Mouse (Mus musculus): ENCODE data around the gene Gpr173.
"Not testable (repeated sequence)": the region's sequence is repeated elsewhere in the genome, so short reads cannot be mapped to it uniquely, and the experiment has no call there.

The Gpr173 gene

GRCm38 (mm10) chrX:152368397-152369273 lies at the start of gene Gpr173:
Gene Gpr173, minus strand, starts transcription at chrX:152368704.
- peak; percentile 51 for DNase-seq

GRCm38 (mm10) chrX:152403251-152403650 lies 34.7 kb upstream of the Gpr173 start:
- DNase-seq = no peak

GRCm38 (mm10) chrX:152400096-152400495 lies 31.6 kb upstream of the Gpr173 start:
- DNase-seq = no peak

DNA sequence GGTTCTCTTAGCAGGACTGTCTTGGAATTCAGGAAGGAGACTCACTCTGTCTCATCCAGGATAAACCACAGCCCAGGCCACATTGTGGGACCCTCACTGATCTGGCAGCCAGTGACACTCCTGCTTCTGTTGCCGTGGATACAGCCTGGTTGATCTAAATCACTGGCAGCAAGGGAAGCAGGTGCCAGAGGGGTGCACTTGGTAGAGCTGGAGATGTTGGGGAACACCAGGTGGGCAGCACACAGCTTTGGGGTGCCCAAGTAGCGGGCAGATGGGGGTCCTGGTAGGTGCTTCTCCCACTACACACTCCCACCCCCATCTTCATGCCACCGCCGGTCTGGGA lies 479 bp downstream of the Gpr173 start:
- DNase-seq = no peak

- DNase-seq = no peak
Observed at GRCm38 (mm10) chrX:152366418-152366817, 2.1 kb downstream of the Gpr173 start.

GRCm38 (mm10) chrX:152352553-152353153 lies 15.9 kb downstream of the Gpr173 start:
- peak; percentile 20 for DNase-seq

DNA sequence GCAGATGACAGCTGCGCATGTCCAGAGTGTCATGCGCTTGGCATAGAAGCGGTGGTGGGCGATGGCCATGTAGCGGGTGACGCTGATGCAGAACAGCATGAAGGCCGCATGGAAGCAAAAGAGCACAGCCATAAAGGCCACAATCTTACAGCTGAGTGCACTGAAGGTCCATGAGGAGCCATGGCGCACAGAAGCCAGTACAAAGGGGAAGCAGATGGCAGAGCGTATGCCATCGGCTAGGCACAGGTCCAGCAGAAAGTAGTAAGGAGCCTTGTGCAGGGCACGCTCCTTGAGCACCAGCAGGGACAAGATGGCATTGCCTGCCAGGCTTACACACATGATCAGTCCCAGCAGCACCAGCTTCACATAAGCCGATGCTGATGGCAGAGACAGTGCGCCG lies 21.5 kb downstream of the Gpr173 start:
- no peak for DNase-seq

- no peak for DNase-seq
Observed at GRCm38 (mm10) chrX:152346587-152346986, 21.9 kb downstream of the Gpr173 start.

- DNase-seq = no peak
Observed at GRCm38 (mm10) chrX:152342903-152343302, 25.6 kb downstream of the Gpr173 start.

DNA sequence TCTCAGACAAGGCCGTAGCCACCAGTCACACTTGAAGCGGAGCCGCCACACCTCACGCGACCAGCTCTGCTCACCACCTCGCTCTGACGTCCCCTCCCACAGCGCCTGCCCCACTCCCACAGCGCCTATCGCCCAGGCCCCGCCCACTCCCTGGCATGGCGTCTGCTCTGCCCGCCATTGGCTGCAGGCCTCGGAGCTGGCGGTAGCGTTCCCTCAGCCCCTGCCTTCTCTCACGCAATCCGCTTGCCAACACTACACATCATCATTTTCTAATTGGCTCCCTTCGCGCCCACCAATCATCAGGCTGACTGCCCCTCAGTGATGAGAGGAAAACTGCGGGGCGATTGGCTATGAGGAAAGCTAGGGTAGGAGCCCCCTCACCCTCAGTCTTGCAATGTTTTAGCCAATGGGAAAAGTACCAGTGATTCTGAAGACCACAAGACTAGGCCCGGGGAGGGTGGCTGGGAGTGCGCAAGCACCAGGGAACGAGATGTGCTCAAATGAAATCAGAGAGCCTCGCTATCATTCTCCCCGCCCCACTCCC lies 26.1 kb downstream of the Gpr173 start, which contains the start of gene Tspyl2:
TSS of gene Tspyl2 (minus strand) at position 68 of the 544 bp plus-strand sequence.
- DNase-seq = peak; percentile 95

DNA sequence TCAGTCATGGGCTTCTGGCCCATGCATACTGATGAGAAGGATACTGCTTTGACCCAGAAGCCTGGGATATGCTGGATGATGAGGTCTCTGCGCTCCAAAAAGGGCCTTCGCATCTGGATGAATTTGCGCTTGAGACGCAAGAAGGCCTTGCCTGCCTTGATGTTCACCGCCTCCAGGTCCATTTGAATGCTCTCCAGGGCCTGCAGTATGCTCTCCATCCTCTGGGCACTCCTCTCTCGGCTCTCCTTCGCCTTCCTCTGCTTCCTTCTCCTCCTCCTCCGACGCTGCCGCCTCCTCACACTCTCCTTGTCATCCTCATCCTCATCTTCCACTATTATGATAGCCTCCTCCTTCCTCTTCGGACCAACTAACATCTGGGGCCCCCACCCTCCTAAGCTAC lies 27.0 kb downstream of the Gpr173 start:
- peak; percentile 1 for DNase-seq

GRCm38 (mm10) chrX:152336546-152337332 lies 31.8 kb downstream of the Gpr173 start:
- peak; percentile 93 for DNase-seq

- not testable (repeated sequence) for DNase-seq
Observed at GRCm38 (mm10) chrX:152336123-152336522, 32.4 kb downstream of the Gpr173 start.

DNA sequence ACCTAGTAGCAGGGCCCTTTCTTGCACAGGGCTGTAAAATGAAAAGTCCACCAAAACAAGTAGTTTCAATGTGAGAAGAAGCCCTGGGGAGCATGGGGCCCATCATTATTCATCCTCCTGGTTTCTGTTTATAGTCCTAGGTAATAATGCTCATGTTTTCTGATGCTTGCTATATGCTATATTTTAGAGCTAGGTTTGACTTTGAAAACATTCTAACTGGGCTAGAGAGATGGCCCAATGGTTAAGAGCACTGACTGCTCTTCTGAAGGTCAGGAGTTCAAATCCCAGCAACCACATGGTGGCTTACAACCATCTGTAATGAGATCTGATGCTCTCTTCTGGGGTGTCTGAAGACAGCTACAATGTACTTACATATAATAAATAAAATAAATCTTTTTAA lies 39.1 kb downstream of the Gpr173 start:
- not testable (repeated sequence) for DNase-seq

DNA sequence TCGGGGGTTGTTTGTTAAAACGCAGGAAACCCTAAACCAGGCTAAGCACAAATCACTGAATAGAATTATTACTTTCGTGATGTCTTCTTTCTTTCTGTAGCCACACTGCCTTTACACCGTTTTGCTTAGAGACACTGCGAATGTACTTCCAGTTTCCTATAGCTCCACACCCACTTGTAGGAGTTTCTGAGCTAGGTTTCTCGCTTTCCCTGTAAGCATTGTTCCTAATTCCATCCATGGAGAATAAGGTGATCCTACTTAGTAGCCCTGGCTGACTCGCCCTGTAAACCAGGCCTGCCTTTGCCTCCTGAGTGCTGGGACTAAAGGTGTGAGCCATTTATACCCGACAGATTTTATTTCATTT lies 40.8 kb downstream of the Gpr173 start:
- no peak for DNase-seq

DNA sequence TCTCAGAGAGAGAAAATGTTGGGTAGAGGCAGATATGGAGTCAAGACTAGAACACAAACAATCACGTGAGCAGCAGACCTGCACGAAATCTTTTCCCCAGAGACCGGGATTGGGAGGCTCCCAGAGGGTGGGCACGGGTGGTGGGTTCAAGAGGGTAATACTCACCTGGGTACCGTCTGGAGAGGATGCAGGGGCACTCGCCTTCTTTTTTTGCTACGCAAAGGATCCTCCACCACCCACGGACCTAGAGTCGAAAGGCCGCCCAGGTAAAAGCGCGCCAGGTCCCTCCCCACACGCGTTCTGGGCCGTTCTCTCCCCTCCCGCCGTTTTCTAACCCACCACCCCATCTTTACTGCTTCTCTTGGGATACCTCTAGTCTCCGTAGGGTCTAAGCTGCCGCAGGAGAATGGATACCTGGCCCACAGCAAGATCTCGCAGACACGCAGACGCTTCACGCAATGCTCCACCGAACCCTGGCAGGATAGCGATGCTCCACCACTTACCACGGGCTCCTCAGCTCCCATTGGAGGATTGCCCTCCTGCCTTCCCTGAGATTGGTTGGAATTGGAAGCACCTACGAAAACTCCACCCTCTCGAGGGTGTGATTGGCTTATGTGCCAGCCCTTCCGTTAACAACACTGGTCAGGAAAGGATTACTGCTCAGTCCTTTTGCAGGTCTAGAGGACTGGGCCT lies 41.4 kb downstream of the Gpr173 start, which contains the start of gene Kantr:
TSS of gene Kantr (minus strand) at position 500 of the 693 bp plus-strand sequence.
- DNase-seq = peak; percentile 84

DNA sequence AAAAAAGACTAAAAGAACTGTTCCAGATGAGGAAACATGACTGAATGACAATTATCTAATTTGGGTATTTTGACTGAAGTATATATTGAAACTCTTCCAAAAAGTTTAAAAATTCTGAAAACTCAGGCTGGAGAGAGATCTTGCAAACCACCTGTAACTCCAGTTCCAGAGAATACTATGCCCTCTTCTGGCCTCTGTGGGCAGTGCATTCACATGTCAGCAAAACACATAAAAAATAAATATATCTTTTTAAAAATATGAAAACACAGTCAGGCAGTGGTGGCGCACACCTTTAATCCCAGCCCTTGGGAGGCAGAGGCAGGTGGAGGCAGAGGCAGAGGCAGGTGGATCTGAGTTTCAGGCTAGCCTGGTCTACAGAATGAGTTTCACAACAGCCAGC lies 44.9 kb downstream of the Gpr173 start:
- DNase-seq = no peak

DNA sequence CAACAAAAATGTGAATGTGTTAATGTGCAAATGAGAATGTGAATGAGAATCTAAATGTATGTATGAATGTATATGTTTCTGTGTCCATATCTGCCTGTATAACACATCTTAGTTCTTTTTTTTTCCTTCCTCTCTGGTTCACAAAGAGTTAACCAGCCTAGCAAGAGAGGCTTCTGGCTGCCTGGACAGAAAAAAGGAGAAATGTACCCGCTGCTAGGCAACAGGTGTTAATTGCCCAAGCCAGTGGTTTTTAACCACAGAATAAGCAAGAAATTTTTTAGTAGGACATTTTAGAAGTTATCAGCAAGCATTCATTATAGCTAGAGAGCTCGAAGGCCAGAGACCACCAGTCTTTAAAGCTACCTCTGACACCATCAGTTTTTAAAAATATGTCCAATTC lies 45.7 kb downstream of the Gpr173 start:
- no peak for DNase-seq

- DNase-seq = no peak
Observed at GRCm38 (mm10) chrX:152320535-152320934, 48.0 kb downstream of the Gpr173 start.

GRCm38 (mm10) chrX:152307942-152308341 lies 60.6 kb downstream of the Gpr173 start:
- DNase-seq = peak; percentile 17

- no peak for DNase-seq
Observed at GRCm38 (mm10) chrX:152307371-152307770, 61.1 kb downstream of the Gpr173 start.

GRCm38 (mm10) chrX:152306224-152306623 lies 62.3 kb downstream of the Gpr173 start:
- no peak for DNase-seq
